Mouse (Mus musculus) right cerebral cortex, adult 2 months (tissue): ENCODE measurements at regions not wholly inside any gene's neighbourhood (a gene's known extent, or its start where the extent isn't known, plus 50 kb on each side); places are given as distances from the start of the nearest gene placed in this dataset.

Source experiments
- DNase-seq, 2 experiments: peaks; one replicate each; pipeline ENCODE4 v3.0.0; 2021 to 2022; ENCODE audit warnings: low spot score in 2 of 2

GRCm38 (mm10) chr3:144324974-144325373 is 120.0 kb upstream of the Lmo4 start:
- no peak for DNase-seq

GRCm38 (mm10) chr3:144323524-144323923 is 118.5 kb upstream of the Lmo4 start:
- DNase-seq = no peak

GRCm38 (mm10) chr3:144319468-144320205 is 114.6 kb upstream of the Lmo4 start:
- peak; percentile 34 to 39 for DNase-seq

- DNase-seq = peak; percentile 60 to 62
Observed at GRCm38 (mm10) chr3:144318761-144319467, 113.9 kb upstream of the Lmo4 start.

- no peak for DNase-seq
Observed at GRCm38 (mm10) chr3:144310748-144311147, 105.7 kb upstream of the Lmo4 start.

- DNase-seq = no peak
Observed at GRCm38 (mm10) chr3:144308616-144309015, 103.6 kb upstream of the Lmo4 start.

GRCm38 (mm10) chr3:144307557-144307956 is 102.5 kb upstream of the Lmo4 start:
- DNase-seq = no peak

- no peak for DNase-seq
Observed at GRCm38 (mm10) chr3:144305456-144305855, 100.4 kb upstream of the Lmo4 start.

- no peak for DNase-seq
Observed at GRCm38 (mm10) chr3:144304924-144305323, 99.9 kb upstream of the Lmo4 start.

GRCm38 (mm10) chr3:144302626-144303025 is 97.6 kb upstream of the Lmo4 start:
- DNase-seq = no peak

- no peak for DNase-seq
Observed at GRCm38 (mm10) chr3:144301068-144301467, 96.0 kb upstream of the Lmo4 start.

- DNase-seq = no peak
Observed at GRCm38 (mm10) chr3:144299239-144299638, 94.2 kb upstream of the Lmo4 start.

- no peak for DNase-seq
Observed at GRCm38 (mm10) chr3:144289489-144289888, 84.5 kb upstream of the Lmo4 start.

GRCm38 (mm10) chr3:144286100-144286499 is 81.1 kb upstream of the Lmo4 start:
- DNase-seq = no peak

- DNase-seq = no peak
Observed at GRCm38 (mm10) chr3:144284326-144284725, 79.3 kb upstream of the Lmo4 start.

- DNase-seq = no peak
Observed at GRCm38 (mm10) chr3:144273115-144273514, 68.1 kb upstream of the Lmo4 start.

- peak; percentile 38 to 56 for DNase-seq
Observed at GRCm38 (mm10) chr3:144270206-144270605, 65.2 kb upstream of the Lmo4 start.

GRCm38 (mm10) chr3:144264554-144264953 is 59.5 kb upstream of the Lmo4 start:
- no peak for DNase-seq

GRCm38 (mm10) chr3:144260886-144261285 is 55.9 kb upstream of the Lmo4 start:
- DNase-seq = no peak

- DNase-seq = no peak
Observed at GRCm38 (mm10) chr3:144257714-144258517, 52.9 kb upstream of the Lmo4 start.

- no peak for DNase-seq
Observed at GRCm38 (mm10) chr3:144257196-144257595, 52.2 kb upstream of the Lmo4 start.
